Mouse (Mus musculus) brain, adult 2 months (tissue): ENCODE measurements around the gene 6030408B16Rik.
"Not testable (repeated sequence)": the region's sequence is repeated elsewhere in the genome, so short reads cannot be mapped to it uniquely, and the experiment has no call there.

Experiments
- DNase-seq: peaks from one replicate; pipeline ENCODE4 v3.0.0; 2011; ENCODE audit warnings: low read depth, low spot score

The 6030408B16Rik gene

DNA sequence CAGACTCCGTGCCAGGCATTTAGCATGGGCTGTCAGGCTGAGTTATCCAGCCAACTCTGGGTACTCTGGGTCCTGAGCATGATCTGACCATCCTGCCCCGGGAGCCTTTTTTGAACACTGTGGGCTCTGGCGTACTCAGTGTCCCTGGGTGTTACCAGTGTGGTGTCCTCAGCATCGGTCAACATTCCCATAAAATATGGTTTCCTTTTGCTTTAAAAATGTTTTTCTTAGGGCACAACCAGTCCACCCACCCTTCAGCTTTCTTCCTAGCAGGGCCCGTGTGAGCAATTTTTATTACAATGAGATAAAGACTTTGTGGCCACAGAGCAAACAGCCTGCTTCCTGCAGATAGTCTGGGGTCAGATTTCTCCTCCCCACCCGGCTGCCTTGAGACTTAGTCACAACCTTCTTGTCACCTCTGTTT is 27.6 kb downstream of the 6030408B16Rik start:
- DNase-seq, result no peak

- no peak for DNase-seq
Observed at GRCm38 (mm10) chr15:101321126-101321525, 28.1 kb downstream of the 6030408B16Rik start.

DNA sequence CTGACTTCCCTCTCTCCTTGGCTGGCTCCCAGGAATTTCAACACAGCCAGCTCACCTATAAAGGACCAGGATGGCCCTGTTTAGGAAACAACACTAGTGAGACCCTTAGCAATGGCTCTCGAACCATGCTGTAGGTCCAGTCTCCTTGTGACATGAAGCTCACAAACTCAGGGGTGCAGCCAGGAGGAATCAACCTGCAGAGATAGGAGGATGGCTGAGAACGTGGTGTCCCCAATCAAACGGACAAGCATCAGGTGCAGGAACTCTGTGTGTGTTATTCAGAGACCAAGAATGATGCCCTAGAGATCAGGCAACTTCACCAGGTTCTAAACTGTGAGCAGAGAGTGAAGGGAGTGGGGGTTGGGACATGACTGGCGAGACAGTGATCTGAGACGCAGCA is 29.1 kb downstream of the 6030408B16Rik start:
- DNase-seq, result no peak

DNA sequence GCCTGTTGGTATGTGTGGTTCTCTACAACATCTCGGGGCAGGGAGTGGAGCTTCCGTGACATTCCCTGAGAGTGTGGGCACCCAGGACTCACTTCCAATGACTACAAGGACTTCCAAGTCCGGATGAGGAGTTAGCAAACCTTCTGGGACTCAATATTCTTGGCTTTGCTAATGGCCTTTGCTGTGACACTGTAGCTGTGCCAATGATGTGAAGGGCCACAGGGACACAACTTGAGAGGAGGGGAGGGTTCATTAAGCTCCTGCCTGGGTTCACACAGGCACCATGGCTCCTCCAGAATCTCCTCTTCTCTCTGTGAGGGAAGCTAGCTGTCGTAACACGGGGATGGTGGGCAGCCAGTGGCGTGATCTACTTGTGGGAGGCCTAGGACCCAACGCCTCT is 29.6 kb downstream of the 6030408B16Rik start:
- DNase-seq, result no peak

GRCm38 (mm10) chr15:101323511-101323910 is 30.5 kb downstream of the 6030408B16Rik start:
- DNase-seq, result no peak

GRCm38 (mm10) chr15:101324409-101324808 is 31.4 kb downstream of the 6030408B16Rik start:
- not testable (repeated sequence) for DNase-seq

GRCm38 (mm10) chr15:101325991-101326534 is 33.1 kb downstream of the 6030408B16Rik start:
- DNase-seq, result no peak

DNA sequence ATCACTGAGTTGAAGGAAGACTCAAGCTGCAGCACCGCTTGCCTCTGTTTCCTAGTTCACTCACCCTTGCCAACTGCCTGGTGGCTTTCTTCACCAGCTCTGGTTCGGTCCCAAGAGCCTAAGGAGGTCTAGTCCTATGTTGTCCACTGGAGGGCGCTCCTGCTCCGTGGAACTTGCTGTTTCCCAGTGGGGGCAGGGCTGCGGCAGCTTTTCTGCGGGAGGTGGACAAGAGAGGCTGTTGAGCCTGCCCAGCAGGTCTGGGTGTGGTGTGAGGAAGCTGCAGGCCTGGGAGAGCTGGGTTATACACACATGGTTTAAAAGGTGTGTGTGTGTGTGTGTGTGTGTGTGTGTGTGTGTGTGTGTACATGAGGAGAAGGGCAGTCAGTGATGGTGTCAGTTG is 34.3 kb downstream of the 6030408B16Rik start:
- peak; percentile 86 for DNase-seq

DNA sequence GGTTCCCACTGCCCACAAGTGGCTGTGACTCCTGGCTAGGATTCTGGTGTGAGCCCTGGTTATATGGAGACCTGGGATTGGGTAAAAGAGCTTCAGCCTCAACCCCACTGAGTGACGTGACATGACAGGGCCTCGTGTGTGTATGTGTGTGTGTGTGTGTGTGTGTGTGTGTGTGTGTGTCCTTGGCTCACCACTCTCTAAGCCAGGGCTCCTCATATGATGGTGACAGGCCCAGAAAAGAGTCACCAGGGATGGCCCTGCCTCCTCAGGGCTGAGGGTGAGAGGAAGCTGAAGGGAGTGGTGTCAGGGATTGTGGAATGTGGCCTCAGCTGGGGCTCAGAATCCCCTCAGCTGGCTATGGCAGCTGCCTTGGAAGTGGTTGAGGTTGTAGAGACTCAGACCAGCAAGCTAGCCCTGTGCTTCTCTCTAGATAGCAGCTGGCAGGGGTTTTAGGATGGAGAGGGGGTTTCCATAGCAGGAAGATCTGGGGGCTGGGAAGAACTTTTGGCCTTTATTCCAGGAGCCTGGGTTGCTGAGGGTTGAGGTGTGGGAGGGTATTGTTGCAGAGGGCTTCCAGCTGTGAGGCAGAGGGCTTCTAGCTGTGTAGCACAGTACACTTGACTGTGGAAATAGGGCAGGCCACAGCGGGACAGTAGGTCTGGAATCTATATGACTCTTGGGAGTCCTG is 36.0 kb downstream of the 6030408B16Rik start:
- DNase-seq, result no peak

GRCm38 (mm10) chr15:101329564-101329892 is 36.5 kb downstream of the 6030408B16Rik start:
- no peak for DNase-seq

- DNase-seq, result no peak
Observed at GRCm38 (mm10) chr15:101331090-101331489, 38.1 kb downstream of the 6030408B16Rik start.

- no peak for DNase-seq
Observed at GRCm38 (mm10) chr15:101332370-101332769, 39.4 kb downstream of the 6030408B16Rik start.

- peak; percentile 33 for DNase-seq
Observed at GRCm38 (mm10) chr15:101333165-101333564, 40.2 kb downstream of the 6030408B16Rik start.

DNA sequence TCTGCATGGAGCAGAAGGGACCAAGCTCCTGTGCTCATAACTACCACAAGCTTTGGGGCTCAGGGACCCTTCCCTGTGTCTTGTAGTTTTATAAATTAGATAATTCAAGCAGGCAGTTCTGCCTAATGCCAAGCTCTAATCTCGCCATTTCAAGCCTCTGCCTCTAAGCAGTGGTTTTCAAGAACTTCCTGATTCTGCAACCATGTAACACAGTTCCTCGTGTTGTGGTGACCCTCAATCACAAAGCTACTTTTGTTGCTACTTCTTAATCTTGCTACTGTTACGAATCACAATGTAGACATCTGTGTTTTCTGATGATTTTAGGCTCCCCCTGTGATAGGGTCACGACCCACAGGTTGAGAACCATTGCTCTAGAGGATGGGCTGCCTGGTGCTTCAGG is 40.6 kb downstream of the 6030408B16Rik start:
- DNase-seq, result no peak

DNA sequence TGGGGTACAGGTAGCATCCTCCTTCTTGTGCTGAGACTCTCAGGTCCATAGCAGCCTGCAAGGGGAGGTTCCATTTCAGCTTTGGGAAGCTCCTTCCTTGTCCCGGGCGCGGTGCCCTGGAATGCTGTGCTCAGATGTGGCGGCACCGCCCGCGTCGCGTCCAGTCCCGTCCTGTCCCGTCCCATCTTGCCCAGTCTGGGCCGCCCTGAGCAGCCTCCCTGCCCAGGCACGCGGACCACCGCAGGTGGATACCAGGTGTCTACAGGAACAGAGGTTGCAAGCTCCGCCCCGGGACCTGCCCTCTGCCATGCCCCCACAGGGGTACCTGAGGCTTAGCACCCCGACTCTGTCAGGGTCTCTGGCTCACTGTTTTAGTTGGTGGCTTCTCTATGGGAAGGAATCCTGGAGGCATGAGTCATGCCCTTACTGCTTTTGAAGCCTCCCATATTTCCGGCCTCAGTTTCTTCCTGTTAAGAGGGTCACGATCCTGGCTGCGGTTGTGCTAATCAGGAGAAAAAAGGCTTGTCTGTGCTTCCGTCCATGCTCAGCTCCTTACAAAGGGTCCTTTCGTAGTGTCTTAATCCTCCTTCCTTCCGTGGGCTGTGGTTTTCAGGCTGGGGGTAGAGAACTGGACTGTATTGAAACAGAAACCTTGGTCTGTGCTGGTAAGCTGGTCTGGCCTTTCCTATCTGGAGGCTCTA is 43.6 kb downstream of the 6030408B16Rik start:
- no peak for DNase-seq

DNA sequence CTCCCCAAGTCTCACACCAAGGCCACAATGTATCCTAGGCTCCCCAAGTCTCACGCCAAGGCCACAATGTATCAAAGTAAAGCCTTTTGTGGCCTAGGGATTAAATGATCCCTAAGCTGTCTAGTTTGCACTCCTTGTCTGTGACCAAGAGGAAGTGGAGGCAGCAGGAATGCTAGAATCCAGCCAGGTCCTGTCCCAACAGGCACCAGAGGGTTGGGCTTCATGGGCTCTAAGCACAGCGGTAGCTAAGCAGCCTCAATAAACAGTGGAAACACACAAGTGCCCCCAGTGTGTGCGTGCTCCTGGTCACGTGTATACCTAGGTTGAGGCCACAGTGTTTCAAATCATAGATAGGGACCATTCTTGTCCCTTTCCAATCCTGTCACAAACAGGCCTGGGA is 45.3 kb downstream of the 6030408B16Rik start:
- DNase-seq, result no peak

DNA sequence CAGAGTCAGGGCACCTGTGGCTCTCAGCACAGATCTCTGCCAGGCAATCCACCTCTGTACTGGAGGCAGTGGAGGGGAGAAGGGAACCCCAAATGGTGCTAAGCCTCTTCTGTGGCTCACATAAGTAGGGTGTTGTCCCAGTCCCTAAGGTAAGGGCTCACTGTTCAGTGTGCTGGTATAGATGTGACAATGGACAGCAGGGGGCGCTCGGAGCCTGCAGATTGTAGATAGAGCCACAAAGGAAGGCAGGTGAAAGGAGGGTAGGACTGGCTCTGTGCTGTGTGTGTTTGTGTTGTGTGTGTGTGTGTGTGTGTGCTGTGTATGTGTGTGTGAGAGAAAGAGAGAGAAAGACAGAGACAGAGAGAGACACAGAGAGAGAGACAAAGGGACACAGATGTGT is 46.5 kb downstream of the 6030408B16Rik start:
- peak; percentile 91 for DNase-seq

GRCm38 (mm10) chr15:101341797-101342515 is 48.9 kb downstream of the 6030408B16Rik start:
- peak; percentile 76 for DNase-seq
